Mouse (Mus musculus) brain, adult 10 weeks (tissue): ENCODE measurements around the gene H2al1b. TPM values are rescaled to one million over a fixed set of nuclear protein-coding genes. Genes with fewer than 3 reads are reported as not detected.

Experiments used
- polyA plus RNA-seq: library from polyadenylated mRNA; stranded (reverse); fragments of 350-450 nt; fragmentation: Illumina TruSeq; extraction: RNeasy Lipid Tissue Mini Kit (QIAGEN cat#74804); gene quantifications from one replicate; pipeline ENCODE4 v1.2.3, GENCODE M21; 2015; ENCODE audit warnings: low read depth, low replicate concordance

H2al1b gene
- polyA plus RNA-seq: not detected

GRCm38 (mm10) chrX:11302132-11302531 lies at the start of gene H2al1b:
Gene H2al1b, plus strand, starts transcription at chrX:11302432.

GRCm38 (mm10) chrX:11298957-11299356 lies 3.3 kb upstream of the H2al1b start, which contains the start of gene H2al1a:
Gene H2al1a, plus strand, starts transcription at chrX:11299257.

GRCm38 (mm10) chrX:11305355-11305754 lies 3.1 kb downstream of the H2al1b start, which contains the start of gene H2al1c:
Gene H2al1c, plus strand, starts transcription at chrX:11305655.

GRCm38 (mm10) chrX:11308524-11308923 lies 6.3 kb downstream of the H2al1b start, which contains the start of gene H2al1d:
Gene H2al1d, plus strand, starts transcription at chrX:11308824.

GRCm38 (mm10) chrX:11311634-11312033 lies 9.4 kb downstream of the H2al1b start, which contains the start of gene H2al1e:
Gene H2al1e, plus strand, starts transcription at chrX:11311934.

GRCm38 (mm10) chrX:11314858-11315257 lies 12.6 kb downstream of the H2al1b start, which contains the start of gene H2al1f:
Gene H2al1f, plus strand, starts transcription at chrX:11315158.

GRCm38 (mm10) chrX:11317956-11318355 lies 15.7 kb downstream of the H2al1b start, which contains the start of gene H2al1g:
Gene H2al1g, plus strand, starts transcription at chrX:11318256.

GRCm38 (mm10) chrX:11321192-11321591 lies 19.0 kb downstream of the H2al1b start, which contains the start of gene H2al1h:
Gene H2al1h, plus strand, starts transcription at chrX:11321492.

GRCm38 (mm10) chrX:11324359-11324758 lies 22.1 kb downstream of the H2al1b start, which contains the start of gene H2al1i:
Gene H2al1i, plus strand, starts transcription at chrX:11324659.

GRCm38 (mm10) chrX:11327522-11327921 lies 25.3 kb downstream of the H2al1b start, which contains the start of gene H2al1j:
Gene H2al1j, plus strand, starts transcription at chrX:11327822.

Other genes starting within 250 kb of the H2al1b start
- gene H2al1a, start 3.2 kb upstream of the H2al1b start, polyA plus RNA-seq: not detected
- gene H2al1c, start 3.2 kb downstream of the H2al1b start, polyA plus RNA-seq: not detected
- not detected for gene H2al1d, start 6.4 kb downstream of the H2al1b start, polyA plus RNA-seq
- gene H2al1e, start 9.5 kb downstream of the H2al1b start, polyA plus RNA-seq: not detected
- gene H2al1f, start 12.7 kb downstream of the H2al1b start, polyA plus RNA-seq: not detected
- not detected for gene H2al1g, start 15.8 kb downstream of the H2al1b start, polyA plus RNA-seq
- not detected for gene H2al1h, start 19.1 kb downstream of the H2al1b start, polyA plus RNA-seq
- not detected for gene H2al1i, start 22.2 kb downstream of the H2al1b start, polyA plus RNA-seq
- not detected for gene H2al1j, start 25.4 kb downstream of the H2al1b start, polyA plus RNA-seq